Mouse (Mus musculus): ENCODE data around the gene Cdh15. TPM values are rescaled to one million over a fixed set of nuclear protein-coding genes. Genes with fewer than 3 reads are reported as not detected.

The Cdh15 gene
- polyA plus RNA-seq, 1 experiment from 2014 or later = 8.3 TPM

DNA sequence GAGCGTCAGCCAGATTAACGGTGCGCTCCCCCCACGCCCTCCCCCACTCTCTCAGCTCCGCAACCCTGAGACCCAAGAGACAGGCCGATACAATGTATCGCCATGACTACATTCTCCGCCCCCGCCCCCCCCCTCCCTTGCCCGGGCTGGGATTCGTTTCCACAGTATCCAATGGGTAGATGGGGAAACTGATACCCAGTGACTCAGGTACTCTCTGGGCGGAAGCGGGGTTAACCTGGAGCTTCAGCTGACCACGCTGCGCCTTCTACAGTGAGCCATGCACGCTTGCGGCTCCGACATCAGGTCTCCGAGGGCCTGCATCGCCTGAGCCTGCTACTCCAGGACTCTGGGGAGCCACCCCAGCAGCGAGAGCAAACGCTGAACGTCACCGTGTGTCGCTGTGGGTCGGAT, 17.0 kb downstream of the Cdh15 start:
- Histone ChIP-seq H3K27ac (ENCODE audit: low read depth, low read length) (no peak overlapping the region), H3K27me3 (ENCODE audit: control insufficient read depth, insufficient read depth, low read length) (no peaks in the 10 kb centered on the region), H3K9ac (ENCODE audit: low read length) (peak overlapping the region; percentile 22), H3K4me2 (ENCODE audit: low read depth) (peak overlapping the region; percentile 40), H3K9me3 (ENCODE audit: control insufficient read depth, low read length) (no peaks in the 10 kb centered on the region), H3K4me3 (ENCODE audit: low read depth, low read length) (peak overlapping the region; percentile 21), H3K4me1 (ENCODE audit: control insufficient read depth, insufficient read depth, low read length) (no peaks in the 10 kb centered on the region; the same call in 1 of the 2 replicates), H3K36me3 (ENCODE audit: control insufficient read depth, insufficient read depth, low read length) (no peaks in the 10 kb centered on the region)
- ATAC-seq (ENCODE audit: insufficient read depth, low FRiP score, low TSS enrichment) = no peak
- DNase-seq (ENCODE audit: low spot score) = peak; percentile 33
- 56% methylated on average over 26 of the region's 26 CpGs for WGBS

DNA sequence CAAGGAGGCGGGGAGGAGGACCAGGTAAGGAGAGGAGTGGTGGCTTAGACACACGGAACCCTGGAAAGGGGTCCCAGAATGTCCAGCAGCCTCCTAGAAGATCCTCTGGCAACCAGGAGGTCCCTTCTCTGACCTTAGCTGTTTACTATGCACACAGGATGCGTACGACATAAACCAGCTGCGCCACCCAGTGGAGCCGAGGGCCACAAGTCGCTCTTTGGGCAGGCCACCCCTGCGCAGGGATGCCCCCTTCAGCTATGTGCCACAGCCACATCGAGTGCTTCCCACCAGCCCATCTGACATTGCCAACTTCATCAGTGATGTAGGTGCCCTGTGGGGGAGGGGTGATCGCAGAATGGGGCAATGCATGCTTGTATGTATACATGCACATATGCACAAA, 17.7 kb downstream of the Cdh15 start:
- Histone ChIP-seq H3K4me2 (ENCODE audit: low read depth) (peak overlapping the region; percentile 40), H3K9me3 (ENCODE audit: control insufficient read depth, low read length) (no peaks in the 10 kb centered on the region), H3K27ac (ENCODE audit: low read depth, low read length) (no peak overlapping the region), H3K27me3 (ENCODE audit: control insufficient read depth, insufficient read depth, low read length) (no peaks in the 10 kb centered on the region), H3K9ac (ENCODE audit: low read length) (peak overlapping the region; percentile 22), H3K36me3 (ENCODE audit: control insufficient read depth, insufficient read depth, low read length) (no peaks in the 10 kb centered on the region), H3K4me1 (ENCODE audit: control insufficient read depth, insufficient read depth, low read length) (no peaks in the 10 kb centered on the region; the same call in 1 of the 2 replicates), H3K4me3 (ENCODE audit: low read depth, low read length) (no peak overlapping the region; the same call in 1 of the 2 replicates)
- WGBS = 67% methylated on average over 10 of the region's 10 CpGs
- DNase-seq (ENCODE audit: low spot score) = peak; percentile 42
- ATAC-seq (ENCODE audit: insufficient read depth, low FRiP score, low TSS enrichment) = no peak

DNA sequence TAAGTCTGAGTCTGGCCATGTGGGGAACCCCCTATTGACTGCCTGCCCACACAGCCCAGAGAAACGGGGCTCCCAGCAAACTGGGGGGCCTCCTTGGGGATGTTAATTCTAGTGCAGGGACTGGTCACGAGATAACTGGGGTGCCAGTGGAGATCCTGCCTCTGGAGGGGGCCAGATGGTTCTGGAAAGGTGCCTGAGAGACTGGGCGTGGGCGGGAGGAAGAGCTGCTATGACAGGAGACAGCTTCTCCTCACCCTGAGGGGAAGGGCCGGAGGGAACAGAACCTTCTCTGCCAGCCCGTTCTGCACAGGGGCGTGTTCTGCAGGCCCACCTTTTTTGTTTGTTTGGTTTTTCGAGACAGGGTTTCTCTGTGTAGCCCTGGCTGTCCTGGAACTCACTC, 18.5 kb downstream of the Cdh15 start:
- Histone ChIP-seq H3K27ac (ENCODE audit: low read depth, low read length) (no peak overlapping the region), H3K4me2 (ENCODE audit: low read depth) (no peak overlapping the region), H3K4me3 (ENCODE audit: low read depth, low read length) (no peak overlapping the region), H3K9me3 (ENCODE audit: control insufficient read depth, low read length) (no peaks in the 10 kb centered on the region), H3K36me3 (ENCODE audit: control insufficient read depth, insufficient read depth, low read length) (no peaks in the 10 kb centered on the region), H3K4me1 (ENCODE audit: control insufficient read depth, insufficient read depth, low read length) (no peaks in the 10 kb centered on the region; the same call in 1 of the 2 replicates), H3K27me3 (ENCODE audit: control insufficient read depth, insufficient read depth, low read length) (no peaks in the 10 kb centered on the region), H3K9ac (ENCODE audit: low read length) (no peak overlapping the region)
- no peak for DNase-seq (ENCODE audit: low spot score)
- 87% methylated on average over 8 of the region's 8 CpGs for WGBS
- ATAC-seq (ENCODE audit: insufficient read depth, low FRiP score, low TSS enrichment) = no peak

DNA sequence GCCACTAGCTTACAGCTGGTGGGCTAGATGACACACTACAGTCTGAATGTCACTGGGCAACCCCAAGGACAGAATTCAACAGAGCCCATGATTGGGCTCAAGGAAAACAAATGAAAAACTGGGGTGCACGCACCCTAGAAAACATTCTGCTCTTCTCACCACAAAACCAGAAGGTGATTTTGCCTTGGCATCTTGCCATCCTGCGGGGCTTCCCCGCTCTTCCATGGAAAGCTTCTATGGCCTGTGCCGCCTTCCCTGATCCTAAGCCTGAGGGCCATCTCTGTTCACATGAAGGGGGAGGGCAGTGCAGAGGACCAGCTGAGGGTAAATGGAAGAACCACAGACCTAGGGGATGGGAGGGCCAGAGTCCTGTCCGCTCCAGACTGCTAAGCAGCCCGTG, 20.2 kb downstream of the Cdh15 start:
- no peak for ATAC-seq (ENCODE audit: insufficient read depth, low FRiP score, low TSS enrichment)
- H3K27me3 ChIP-seq (ENCODE audit: control insufficient read depth, insufficient read depth, low read length) = no peaks in the 10 kb centered on the region
- 96% methylated on average over 6 of the region's 6 CpGs for WGBS

DNA sequence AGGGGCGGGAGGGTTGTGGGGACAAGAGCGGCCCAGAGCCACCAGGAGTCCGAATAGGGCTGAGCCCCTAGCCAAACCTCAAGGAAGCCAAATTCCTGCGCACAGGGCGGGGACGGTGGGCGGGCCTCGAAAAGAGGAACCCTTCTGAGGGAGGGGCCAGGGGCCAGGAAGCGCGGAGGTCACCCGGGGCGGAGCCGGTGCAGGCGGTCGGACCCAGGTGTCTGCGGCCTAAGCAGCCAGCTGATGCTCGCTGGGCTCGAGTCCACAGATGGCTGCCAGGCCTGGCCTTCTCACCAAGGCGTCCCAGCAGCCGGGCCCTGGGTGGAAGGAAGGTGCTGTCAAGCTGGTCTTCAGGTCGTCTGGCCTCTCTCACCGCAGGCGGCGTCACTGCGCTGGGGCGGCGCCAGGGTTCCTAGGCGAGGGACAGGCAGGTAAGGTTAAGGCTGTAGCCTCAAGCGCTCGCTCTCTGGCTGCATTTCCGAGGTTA, 22.7 kb downstream of the Cdh15 start:
- Histone ChIP-seq H3K36me3 (ENCODE audit: control insufficient read depth, insufficient read depth, low read length) (no peaks in the 10 kb centered on the region), H3K4me3 (ENCODE audit: low read depth, low read length) (no peak overlapping the region), H3K4me1 (ENCODE audit: control insufficient read depth, insufficient read depth, low read length) (no peaks in the 10 kb centered on the region), H3K9me3 (ENCODE audit: control insufficient read depth, low read length) (no peaks in the 10 kb centered on the region), H3K9ac (ENCODE audit: low read length) (0 out of 2 replicates have a peak overlapping the region, but pooled peaks have one; percentile 18), H3K27me3 (ENCODE audit: control insufficient read depth, insufficient read depth, low read length) (no peaks in the 10 kb centered on the region), H3K27ac (ENCODE audit: low read depth, low read length) (no peak overlapping the region), H3K4me2 (ENCODE audit: low read depth) (peak overlapping the region; percentile 9)
- WGBS = 12% methylated on average over 31 of the region's 31 CpGs
- no peak for DNase-seq (ENCODE audit: low spot score)
- ATAC-seq (ENCODE audit: insufficient read depth, low FRiP score, low TSS enrichment) = no peak

More for the DNA sequence above, 20.2 kb downstream of the Cdh15 start:
- no peak for DNase-seq (ENCODE audit: low spot score)
- H3K27ac ChIP-seq (ENCODE audit: low read depth, low read length) = no peak overlapping the region
- no peaks in the 10 kb centered on the region; the same call in 1 of the 2 replicates for H3K4me1 ChIP-seq (ENCODE audit: control insufficient read depth, insufficient read depth, low read length)
- no peak overlapping the region for H3K9ac ChIP-seq (ENCODE audit: low read length)
- H3K4me2 ChIP-seq (ENCODE audit: low read depth) = no peak overlapping the region
- H3K4me3 ChIP-seq (ENCODE audit: low read depth, low read length) = no peak overlapping the region
- no peaks in the 10 kb centered on the region for H3K36me3 ChIP-seq (ENCODE audit: control insufficient read depth, insufficient read depth, low read length)
- H3K9me3 ChIP-seq (ENCODE audit: control insufficient read depth, low read length) = no peaks in the 10 kb centered on the region

DNA sequence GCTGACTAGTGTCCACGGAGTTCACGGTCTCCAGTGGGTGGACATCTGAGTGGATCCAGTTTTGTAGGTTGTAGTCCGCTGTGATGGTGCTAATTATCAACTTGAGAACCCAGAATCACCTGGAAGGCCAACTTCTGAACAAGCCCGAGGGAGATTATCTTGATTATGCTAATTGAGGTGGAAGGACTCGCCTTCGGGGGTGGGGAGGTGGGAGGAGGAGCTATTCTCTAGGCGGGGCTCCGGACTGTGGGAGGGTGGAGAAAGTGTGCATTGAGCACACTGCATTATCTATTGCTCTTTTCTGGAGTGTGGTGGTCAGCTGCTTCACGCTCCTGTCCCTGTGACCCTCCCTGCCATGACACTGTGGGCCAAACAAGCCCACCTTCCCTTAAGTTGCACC, 23.9 kb downstream of the Cdh15 start:
- Histone ChIP-seq H3K27me3 (ENCODE audit: control insufficient read depth, insufficient read depth, low read length) (no peaks in the 10 kb centered on the region), H3K9me3 (ENCODE audit: control insufficient read depth, low read length) (no peaks in the 10 kb centered on the region), H3K4me2 (ENCODE audit: low read depth) (no peak overlapping the region), H3K9ac (ENCODE audit: low read length) (no peak overlapping the region), H3K36me3 (ENCODE audit: control insufficient read depth, insufficient read depth, low read length) (no peaks in the 10 kb centered on the region), H3K4me3 (ENCODE audit: low read depth, low read length) (no peak overlapping the region), H3K27ac (ENCODE audit: low read depth, low read length) (no peak overlapping the region), H3K4me1 (ENCODE audit: control insufficient read depth, insufficient read depth, low read length) (no peaks in the 10 kb centered on the region)
- no peak for DNase-seq (ENCODE audit: low spot score)
- 81% methylated on average over 9 of the region's 9 CpGs for WGBS
- ATAC-seq (ENCODE audit: insufficient read depth, low FRiP score, low TSS enrichment) = no peak

DNA sequence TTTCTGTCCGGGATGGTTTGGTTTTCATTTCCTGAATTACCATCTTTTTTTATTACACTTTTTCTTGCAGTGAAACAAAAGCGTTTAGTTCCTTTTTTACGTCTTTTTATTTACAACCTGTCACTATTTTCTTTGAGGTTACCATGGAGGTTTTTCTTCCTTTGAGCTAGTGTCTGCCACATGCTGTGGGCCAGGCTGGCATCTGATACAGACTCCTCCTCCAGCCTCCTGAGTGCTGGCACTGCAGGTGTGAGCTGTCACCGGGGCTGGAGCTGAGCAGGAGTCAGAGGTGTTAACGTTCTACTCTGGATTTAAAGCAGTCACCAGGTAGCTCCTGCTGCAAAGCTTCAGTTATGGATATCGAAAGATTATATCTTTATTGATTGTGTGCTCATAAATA, 25.4 kb downstream of the Cdh15 start:
- H3K4me2 ChIP-seq (ENCODE audit: low read depth) = no peak overlapping the region
- ATAC-seq (ENCODE audit: insufficient read depth, low FRiP score, low TSS enrichment) (no peak), DNase-seq (ENCODE audit: low spot score) (no peak)
- H3K4me1 ChIP-seq (ENCODE audit: control insufficient read depth, insufficient read depth, low read length) = no peaks in the 10 kb centered on the region
- no peak overlapping the region for H3K27ac ChIP-seq (ENCODE audit: low read depth, low read length)
- H3K4me3 ChIP-seq (ENCODE audit: low read depth, low read length) = no peak overlapping the region
- no peak overlapping the region for H3K9ac ChIP-seq (ENCODE audit: low read length)
- H3K36me3 ChIP-seq (ENCODE audit: control insufficient read depth, insufficient read depth, low read length) = no peaks in the 10 kb centered on the region
- 33% methylated on average over 6 of the region's 6 CpGs for WGBS
- no peaks in the 10 kb centered on the region for H3K9me3 ChIP-seq (ENCODE audit: control insufficient read depth, low read length)
- H3K27me3 ChIP-seq (ENCODE audit: control insufficient read depth, insufficient read depth, low read length) = no peaks in the 10 kb centered on the region

DNA sequence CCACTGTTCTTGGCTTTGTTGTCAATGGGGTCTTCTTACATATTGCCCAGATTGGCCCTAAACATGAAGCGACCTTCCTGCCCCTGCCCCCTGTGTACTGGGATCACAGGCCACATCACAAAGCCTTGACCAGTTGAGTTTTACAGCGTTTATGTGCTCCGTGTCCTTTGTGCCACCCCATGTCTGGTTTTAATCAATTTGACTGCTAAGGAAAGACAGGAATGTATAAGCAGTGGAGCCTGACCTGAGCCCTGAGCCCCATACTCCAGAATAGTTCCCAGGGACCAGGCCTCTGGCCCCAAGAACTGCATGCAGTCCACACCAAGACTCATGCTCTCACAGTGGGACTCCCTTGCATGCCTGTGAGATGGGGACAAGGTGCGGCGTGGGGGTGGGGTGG, 27.4 kb downstream of the Cdh15 start:
- DNase-seq (ENCODE audit: low spot score) = no peak
- Histone ChIP-seq H3K4me3 (ENCODE audit: low read depth, low read length) (no peak overlapping the region), H3K27me3 (ENCODE audit: control insufficient read depth, insufficient read depth, low read length) (no peaks in the 10 kb centered on the region), H3K9ac (ENCODE audit: low read length) (no peak overlapping the region), H3K4me2 (ENCODE audit: low read depth) (no peak overlapping the region), H3K27ac (ENCODE audit: low read depth, low read length) (no peak overlapping the region), H3K4me1 (ENCODE audit: control insufficient read depth, insufficient read depth, low read length) (0 out of 2 replicates have a peak, but pooled peaks cover 2% of the 10 kb centered on the region), H3K9me3 (ENCODE audit: control insufficient read depth, low read length) (no peaks in the 10 kb centered on the region), H3K36me3 (ENCODE audit: control insufficient read depth, insufficient read depth, low read length) (no peaks in the 10 kb centered on the region)
- 65% methylated on average over 5 of the region's 5 CpGs for WGBS
- ATAC-seq (ENCODE audit: insufficient read depth, low FRiP score, low TSS enrichment) = no peak

DNA sequence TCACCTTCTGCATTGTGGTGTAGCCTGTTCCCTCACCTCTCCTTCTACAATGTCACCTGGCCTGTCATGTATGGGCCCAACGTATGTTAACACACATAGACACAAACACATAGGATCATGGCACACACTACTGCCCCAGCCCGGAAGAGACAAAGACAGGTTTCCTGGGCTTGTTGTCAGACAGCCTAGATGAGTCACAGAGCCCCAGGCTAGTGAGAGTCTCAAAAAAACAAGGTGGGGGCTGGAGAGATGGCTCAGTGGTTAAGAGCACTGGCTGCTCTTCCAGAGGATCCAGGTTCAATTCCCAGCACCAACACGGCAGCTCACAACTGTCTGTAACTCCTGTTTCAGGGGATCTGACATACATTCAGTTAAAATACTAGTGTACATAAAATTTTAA, 30.5 kb downstream of the Cdh15 start:
- H3K4me2 ChIP-seq (ENCODE audit: low read depth) = no peak overlapping the region
- H3K27ac ChIP-seq (ENCODE audit: low read depth, low read length) = no peak overlapping the region
- DNase-seq (ENCODE audit: low spot score) (no peak), ATAC-seq (ENCODE audit: insufficient read depth, low FRiP score, low TSS enrichment) (no peak)
- 93% methylated on average over 3 of the region's 3 CpGs for WGBS
- H3K27me3 ChIP-seq (ENCODE audit: control insufficient read depth, insufficient read depth, low read length) = no peaks in the 10 kb centered on the region
- no peak overlapping the region for H3K9ac ChIP-seq (ENCODE audit: low read length)
- no peaks in the 10 kb centered on the region for H3K9me3 ChIP-seq (ENCODE audit: control insufficient read depth, low read length)
- no peak overlapping the region for H3K4me3 ChIP-seq (ENCODE audit: low read depth, low read length)
- H3K4me1 ChIP-seq (ENCODE audit: control insufficient read depth, insufficient read depth, low read length) = 0 out of 2 replicates have a peak, but pooled peaks cover 7% of the 10 kb centered on the region
- peaks cover 4% of the 10 kb centered on the region; the same call in 1 of the 2 replicates for H3K36me3 ChIP-seq (ENCODE audit: control insufficient read depth, insufficient read depth, low read length)
